Mouse (Mus musculus) ES-E14 (cell line): Measurements from ENCODE around the gene Vdac1.

Experiments used
- CHD2 ChIP-seq: IDR thresholded peaks from 2 replicates; pipeline ENCODE4 v1.6.1; 2014; ENCODE audit warnings: mild to moderate bottlenecking, low read depth, low read length, inconsistent platforms
- HCFC1 ChIP-seq: IDR thresholded peaks from 2 replicates; pipeline ENCODE4 v1.6.1; 2012; ENCODE audit warnings: low read length, inconsistent platforms, borderline replicate concordance; ENCODE audit not compliant: insufficient read depth
- MAFK ChIP-seq: IDR thresholded peaks from 2 replicates; pipeline ENCODE4 v1.6.1; 2014; ENCODE audit warnings: mild to moderate bottlenecking, low read depth, low read length, inconsistent platforms; ENCODE audit not compliant: insufficient read depth
- ZC3H11A ChIP-seq: IDR thresholded peaks from 2 replicates; pipeline ENCODE4 v1.6.1; 2012; ENCODE audit warnings: low read depth, mild to moderate bottlenecking, inconsistent platforms, low read length, borderline replicate concordance
- ZNF384 ChIP-seq: IDR thresholded peaks from 2 replicates; pipeline ENCODE4 v1.6.1; 2012; ENCODE audit warnings: low read depth, low read length, inconsistent platforms

GRCm38 (mm10) chr11:52395343-52395742 is 34.7 kb downstream of the Vdac1 start:
- TF ChIP-seq HCFC1 (no peak), CHD2 (no peak), ZNF384 (no peak), MAFK (no peak), ZC3H11A (no peak)
